Mouse (Mus musculus) megakaryocyte progenitor cell, adult 5-6 weeks (primary cell): ENCODE measurements around the gene Sfxn1. TPM values are rescaled to one million over a fixed set of nuclear protein-coding genes. Genes with fewer than 3 reads are reported as not detected.

Experiments
- ATAC-seq: replicated peaks from 2 replicates; pipeline ENCODE4 v1.8.0; 2016; ENCODE audit warnings: mild to moderate bottlenecking, moderate TSS enrichment, inconsistent platforms; ENCODE audit not compliant: poor library complexity
- total RNA-seq, 2 experiments: library from RNA; stranded (forward) in 1 of 2; stranded (reverse) in 1 of 2; fragments of 157-497, 149-512 nt in 1 of 2; fragments of 200-1000 nt in 1 of 2; gene quantifications; 2 replicates each; pipeline versions ENCODE4 v1.2.3 to v1.2.4; 2015 to 2017

Gene Sfxn1
- total RNA-seq (2015) (156 and 162 TPM in 2 replicates), total RNA-seq (2017) (82.3 and 98.5 TPM in 2 replicates)

DNA sequence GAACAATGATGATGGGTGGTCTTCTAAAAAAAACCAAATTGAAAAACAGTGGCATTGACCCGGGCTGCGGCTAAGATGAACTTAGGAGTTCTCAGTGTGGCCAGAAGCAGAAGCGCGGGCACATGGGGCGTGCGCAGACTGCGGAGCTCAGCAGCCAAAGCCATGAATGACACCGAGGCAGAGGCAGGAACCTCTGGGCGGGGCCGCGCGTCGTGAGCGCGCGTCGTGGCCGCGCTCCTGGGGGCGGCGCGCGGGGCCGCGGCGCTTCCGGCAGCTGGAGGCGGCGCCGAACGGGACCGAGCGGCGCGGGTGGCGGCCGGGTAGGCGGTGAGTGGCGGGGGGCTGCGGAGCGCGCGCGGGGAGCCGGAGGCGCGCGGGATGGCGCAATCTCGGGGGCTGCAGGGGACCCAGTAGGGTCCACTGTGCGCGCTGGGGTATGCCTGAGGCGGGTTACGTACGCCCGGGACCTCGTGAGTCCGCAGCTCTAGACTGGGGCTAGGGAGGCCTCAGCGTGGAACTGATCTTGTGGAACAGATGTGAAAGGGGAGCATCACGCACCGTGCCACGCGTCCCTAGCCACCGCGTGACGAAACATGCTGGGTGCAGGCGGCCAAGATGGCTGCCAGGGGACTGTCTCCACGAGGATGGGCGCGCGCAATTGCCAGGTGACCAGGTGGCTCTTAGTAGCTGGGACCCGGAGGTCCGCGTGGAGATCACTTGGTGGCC is at the start of gene Sfxn1:
Gene Sfxn1, plus strand, starts transcription at position 264 of the 726 bp plus-strand sequence.
- ATAC-seq: peak; percentile 87

DNA sequence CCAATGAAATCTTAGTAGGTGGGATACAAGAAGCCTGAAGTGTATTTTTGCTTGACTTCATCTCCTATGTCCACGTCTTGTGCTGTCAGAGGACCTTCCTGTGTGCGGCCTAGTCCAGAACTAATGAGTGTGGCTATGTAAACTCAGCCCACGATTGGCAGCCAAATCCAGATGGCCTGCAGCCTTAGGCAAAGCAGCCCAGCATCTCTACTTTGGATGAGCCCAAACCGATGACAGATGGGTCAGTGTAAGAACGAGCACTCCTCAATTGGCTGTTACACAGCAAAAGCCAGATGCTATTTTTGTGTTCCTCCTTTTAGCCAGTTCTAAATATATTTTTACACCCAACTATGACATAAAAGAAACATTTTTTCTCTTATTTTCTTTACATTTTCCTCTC is 48.4 kb upstream of the Sfxn1 start:
- no peak for ATAC-seq

DNA sequence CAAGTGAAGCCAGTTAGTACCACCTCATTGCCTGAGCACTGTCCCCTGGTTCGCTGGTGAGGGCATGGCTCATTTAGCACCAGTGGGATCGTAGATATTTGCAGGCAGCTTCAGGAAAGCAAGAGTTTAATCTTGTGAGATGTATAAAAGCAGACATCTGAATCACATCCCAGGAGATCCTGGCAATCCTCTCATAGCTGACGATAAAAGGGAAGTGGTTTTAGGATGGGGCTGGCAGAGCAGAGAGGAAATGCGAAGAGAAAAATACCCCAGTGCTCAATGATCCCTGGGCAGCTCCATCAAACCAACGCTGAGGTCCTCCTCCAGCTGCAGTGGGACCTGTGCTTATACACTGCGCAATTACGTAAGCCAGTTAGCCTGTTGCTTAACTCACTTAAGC is 44.6 kb upstream of the Sfxn1 start:
- no peak for ATAC-seq

DNA sequence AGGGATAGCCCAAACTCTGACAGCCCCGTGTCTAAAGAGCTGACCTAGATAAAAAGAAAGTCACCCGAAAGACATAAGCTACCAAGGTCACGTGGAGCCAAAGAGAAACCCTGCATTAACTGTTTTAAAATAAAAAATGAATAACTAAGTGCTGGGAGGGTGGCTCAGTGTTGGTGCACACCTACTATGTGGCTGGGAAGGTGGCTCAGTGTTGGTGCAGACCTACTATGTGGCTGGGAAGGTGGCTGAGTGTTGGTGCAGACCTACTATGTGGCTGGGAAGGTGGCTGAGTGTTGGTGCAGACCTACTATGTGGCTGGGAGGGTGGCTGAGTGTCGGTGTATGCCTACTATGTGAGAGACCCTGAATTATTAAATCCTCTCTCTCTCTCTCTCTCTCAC is 38.0 kb upstream of the Sfxn1 start:
- no peak for ATAC-seq

DNA sequence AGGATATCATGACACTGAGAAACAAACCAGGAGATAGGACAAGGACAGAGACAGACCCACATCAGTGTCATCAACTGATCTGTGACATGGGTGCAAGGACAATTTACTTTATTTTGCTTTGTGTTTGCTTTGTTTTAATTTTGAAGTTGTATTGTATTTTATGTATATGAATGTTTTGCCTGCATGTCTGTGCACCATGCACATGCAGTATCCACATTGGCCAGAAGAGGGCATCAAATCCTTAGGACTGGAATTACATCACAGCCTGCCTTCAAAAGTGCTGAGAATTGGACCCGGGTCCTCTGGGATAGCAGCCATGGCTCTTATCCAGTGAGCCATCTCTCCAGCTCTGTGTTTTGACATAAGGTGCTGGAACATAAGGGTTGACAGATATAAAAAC is 36.1 kb upstream of the Sfxn1 start:
- 0 out of 2 replicates have a peak, but pooled peaks have one; percentile 42 for ATAC-seq

DNA sequence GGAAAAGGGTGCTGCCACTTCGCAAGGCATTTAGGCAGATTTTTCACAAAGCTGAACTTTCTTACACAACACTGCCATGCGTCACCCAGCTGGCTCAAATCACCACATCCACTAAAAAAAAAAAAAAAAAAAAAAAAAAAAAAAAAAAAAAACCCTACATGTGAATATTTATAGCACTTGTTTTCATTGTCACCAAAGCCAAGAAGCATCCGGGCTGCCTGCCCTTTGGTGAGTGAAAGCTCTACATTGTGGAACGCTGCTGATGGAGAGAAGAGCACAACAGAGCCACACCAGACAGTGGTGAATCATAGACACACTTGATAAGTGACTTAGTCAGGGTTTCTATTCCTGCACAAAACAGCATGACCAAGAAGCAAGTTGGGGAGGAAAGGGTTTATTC is 33.7 kb upstream of the Sfxn1 start:
- no peak for ATAC-seq

DNA sequence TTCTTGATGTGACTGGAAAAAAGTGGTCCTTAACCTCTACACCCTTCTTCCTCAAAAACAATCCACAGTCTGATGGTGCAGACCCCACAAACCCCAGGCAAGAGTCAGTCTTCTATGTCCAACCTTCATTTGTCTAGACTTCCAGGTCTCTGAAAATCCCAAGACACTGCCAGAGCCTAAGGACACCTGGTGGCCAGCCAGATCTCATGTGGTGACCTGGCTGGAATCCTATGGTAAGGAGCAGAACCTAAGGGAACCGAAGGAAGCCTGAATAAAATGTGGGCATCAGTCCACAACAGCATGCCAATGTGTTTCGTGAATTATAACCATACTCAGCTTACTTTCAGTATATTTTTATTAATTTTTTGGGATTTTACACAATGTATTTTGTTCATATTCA is 31.4 kb upstream of the Sfxn1 start:
- no peak for ATAC-seq

DNA sequence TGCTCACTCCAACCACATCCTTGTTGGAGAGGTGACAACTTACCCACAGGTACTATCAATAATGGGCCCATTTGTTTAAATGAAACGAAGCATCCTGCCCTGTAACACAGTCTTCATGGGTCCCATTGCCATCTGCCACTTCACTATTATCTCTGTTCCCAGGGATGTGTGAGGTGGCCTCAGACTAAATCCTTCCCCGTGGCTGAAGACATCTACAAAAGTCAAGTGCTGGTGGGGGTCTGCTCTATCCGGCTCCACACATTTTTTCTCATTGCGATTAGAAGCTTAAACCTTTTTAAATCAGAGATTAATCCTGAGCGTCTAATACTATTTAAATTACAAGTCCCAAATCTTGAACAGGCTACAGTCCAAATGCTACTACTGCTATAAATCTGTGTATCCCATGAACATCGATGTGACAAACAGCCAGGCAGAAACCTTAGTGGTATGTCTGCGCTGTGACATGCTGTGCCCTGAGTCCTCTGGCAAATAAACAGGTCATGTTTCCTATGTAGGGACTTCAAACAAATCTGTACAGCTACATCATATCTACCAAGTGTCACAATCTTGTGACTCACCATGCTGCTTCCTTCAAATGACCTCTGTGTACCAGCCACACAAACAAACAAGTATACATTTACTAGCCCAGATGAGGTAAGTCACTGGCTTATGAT is 22.9 kb upstream of the Sfxn1 start:
- no peak for ATAC-seq

DNA sequence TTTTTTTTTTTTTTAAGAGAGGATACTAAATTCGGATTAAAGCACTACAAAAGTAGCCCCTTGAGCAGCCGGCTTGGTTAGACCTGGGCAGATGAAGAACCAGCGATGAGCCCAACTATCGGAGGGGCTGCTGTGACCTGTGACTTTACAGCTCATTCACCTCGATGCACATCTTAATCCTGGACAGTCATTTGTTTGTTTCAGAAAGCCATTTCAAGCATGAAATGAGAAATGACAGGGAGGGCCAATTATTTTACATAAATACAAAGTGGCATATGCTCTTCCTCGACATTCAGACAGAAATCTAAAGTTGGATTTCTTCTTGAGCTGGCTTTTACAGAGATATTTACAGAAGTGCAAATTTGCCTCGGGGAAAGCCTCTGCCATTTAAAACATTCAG is 20.0 kb upstream of the Sfxn1 start:
- ATAC-seq: no peak

DNA sequence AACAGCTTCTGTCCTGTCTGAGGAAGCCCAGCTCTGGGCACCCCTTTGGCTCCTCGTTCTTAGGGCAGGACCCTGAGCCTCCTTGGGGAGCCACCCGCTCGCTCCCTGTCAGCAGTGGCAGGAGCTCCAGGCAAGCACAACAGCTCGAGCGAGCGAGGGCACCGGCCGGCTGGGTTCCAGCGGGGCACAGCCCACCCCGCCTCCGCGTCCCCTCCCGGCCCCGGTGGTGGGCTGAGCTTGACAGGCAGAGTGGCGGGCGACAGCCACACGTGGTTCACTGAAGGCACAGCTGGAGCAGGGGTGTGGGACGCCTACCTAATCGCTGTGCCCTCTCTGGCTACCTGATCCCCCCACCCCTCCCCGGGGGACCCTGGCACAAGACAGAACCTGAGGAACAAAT is 16.7 kb upstream of the Sfxn1 start:
- no peak for ATAC-seq

DNA sequence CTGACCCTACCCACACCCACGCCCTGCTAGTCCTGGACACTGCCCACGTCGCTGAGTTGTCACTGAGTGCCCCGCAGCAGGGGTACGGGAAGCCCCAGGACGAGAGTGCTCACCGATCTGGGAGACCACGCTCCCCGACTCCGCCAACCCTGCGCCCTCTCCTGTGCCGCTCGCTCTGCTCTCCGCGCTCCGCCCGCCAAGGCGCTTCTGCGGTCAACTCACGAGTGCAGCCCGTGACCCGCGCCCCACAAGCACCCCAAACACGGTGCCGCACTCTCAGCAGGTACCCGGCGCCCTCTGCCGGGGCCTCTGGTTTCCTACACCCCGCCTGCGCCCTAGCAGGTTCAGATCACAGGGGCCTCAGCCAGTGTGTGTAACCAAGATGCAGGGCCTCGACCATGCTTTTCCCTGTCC is 16.2 kb upstream of the Sfxn1 start, which contains the start of gene Drd1:
Gene Drd1, minus strand, starts transcription at position 258 of the 414 bp plus-strand sequence.
- ATAC-seq: peak; percentile 97

DNA sequence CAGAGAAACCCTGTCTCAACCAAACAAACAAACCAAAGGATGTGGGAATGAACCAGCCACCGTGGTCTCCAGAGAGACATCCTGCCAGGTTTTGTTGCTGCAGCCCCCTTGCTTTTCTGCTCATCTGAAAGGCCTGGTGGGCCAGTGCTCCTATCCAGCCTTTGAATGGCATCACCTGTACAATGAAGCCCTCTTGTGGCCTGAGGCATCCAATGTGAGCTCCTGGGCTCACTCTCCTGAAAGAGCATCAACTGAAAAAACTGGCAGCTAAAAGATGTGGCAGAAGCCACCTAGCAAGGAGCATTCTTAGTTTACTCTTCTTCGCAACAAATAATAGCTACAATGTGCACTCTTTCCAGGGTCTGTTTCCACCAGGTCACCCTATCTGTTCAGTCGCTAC is 9.6 kb upstream of the Sfxn1 start:
- no peak for ATAC-seq

DNA sequence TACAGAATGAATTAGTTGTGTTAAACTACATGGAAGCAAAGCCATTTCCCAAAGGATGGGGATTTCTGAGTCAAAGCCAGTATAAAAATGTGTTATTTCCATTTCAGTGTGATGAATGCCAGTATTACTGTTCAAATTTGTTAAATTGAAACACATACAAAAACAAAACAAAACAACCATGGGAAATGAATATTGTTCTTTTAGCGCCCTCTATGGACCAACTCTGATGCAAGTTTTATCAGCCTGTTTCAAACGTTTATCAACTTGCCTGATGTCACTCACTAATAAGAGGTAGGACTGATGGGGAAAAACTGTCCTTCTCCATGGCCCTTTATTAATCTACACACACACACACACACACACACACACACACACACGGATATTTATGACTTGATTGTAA is 8.4 kb upstream of the Sfxn1 start:
- ATAC-seq: peak; percentile 70

DNA sequence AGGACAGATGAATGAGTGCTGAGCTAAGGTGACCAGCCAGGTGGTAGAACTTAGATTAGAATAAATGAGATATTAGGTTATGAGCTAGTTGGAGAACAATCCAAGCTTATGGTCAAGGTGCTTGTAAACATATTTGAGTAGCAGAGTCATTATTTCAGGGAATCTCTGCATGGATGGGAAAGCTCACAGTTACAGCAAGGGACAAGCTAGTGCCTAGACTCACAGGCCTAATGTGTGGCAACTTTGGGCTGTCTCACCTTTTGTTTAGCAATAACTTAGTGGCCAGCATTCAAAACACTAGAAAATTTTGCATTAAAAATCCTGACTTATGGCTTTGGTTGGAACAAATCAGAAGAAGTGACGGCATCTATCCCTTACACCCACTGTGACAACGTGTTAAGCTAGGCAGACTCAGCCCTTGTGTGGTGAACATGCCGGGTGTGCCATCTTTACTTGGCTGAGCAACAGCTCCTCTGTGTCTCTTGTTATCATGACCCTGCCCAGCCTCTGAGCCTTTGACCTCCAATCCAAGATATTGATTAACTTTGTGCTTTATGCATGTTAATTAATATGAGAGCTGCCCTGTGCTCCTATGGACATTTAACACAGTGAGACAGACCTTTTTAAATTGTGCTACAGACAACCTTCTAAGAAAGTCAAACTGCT is 5.5 kb upstream of the Sfxn1 start:
- ATAC-seq: no peak

DNA sequence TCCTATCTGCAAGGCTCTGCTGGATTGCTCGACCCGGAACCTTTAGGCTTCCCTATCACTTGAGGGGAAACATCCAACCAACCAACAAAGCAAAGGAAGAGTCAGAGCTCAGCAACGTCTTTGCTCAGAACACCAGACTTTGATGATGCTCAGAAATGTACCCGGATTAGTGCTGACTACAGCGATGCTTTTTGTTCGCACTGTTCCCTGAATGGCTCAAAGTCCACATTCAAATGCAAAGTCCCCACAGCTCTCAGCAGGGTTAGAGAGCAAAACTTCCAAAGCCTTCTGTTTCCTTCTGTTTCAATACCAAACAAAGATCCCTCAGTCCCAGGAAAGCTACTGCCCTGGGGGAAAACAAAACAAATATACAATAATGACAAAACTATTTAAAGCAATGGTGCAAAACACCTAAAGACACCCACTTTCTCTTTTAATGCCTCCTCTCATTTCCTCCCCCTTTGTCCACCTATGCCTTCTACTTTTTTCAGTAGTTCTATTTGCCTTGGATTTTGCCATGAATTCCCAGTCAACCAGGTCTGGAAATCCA is 4.0 kb upstream of the Sfxn1 start:
- no peak for ATAC-seq

DNA sequence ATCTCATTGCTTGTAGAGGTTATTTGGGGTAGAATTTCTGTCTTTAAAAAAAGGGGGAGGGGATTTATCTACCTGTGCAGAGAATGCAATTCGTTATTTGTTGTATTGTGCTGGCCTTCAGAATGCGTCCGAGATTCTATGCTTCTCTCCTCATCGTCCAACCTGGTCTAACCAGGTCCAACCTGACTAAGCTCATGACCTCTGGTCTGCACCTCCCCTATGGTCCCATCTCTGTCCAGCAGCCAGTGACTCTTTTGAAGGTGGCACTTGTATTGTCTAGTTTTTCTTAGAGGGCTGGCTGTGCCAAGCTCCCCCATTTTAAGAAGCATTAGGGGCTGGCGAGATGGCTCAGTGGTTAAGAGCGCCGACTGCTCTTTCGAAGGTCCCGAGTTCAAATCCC is 658 bp upstream of the Sfxn1 start:
- ATAC-seq: no peak

DNA sequence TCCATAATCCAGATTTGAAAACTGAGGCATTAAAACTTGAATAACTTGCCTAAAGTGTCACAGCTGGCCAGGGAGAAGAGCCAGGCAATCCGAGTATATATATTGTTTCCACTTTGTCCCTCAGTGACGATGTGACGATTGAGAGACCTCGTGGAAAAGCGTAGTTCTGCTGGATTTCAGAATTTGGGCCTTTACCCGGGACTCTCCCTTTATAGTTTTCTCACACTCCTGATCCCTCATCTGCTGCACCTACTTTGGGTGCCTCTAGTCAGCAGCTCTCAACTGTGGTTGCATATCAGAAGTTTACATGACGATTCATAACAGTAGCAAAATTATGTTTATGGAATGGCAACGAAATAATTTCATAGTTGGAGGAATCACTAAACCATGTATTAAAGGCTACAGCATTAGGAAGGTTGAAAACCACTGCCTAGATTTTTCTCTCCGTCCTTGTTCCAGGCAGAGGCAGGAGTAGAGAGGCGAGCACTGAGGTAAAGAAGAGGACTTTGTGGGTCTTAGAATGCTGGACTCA is 923 bp downstream of the Sfxn1 start:
- ATAC-seq: no peak

DNA sequence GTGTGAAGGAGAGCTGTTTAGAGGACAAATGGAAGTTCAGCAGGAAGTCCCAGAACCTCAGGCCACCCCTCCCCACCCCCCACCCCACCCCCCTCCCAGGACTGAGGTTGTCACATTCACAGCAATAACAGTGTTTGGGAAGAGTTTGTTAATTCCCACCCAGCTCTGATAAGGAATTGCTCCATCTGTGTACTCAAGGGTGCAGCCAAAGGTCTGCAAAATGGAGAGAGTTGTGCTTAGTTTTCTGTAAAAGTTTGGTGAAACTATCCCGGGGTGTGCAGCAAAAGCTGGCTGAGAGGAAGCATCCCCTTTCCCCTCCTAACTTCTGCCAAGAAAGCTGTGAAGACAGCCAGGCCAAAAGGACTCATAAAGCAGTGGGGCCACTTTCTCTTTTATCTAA is 1.4 kb downstream of the Sfxn1 start:
- ATAC-seq: no peak

DNA sequence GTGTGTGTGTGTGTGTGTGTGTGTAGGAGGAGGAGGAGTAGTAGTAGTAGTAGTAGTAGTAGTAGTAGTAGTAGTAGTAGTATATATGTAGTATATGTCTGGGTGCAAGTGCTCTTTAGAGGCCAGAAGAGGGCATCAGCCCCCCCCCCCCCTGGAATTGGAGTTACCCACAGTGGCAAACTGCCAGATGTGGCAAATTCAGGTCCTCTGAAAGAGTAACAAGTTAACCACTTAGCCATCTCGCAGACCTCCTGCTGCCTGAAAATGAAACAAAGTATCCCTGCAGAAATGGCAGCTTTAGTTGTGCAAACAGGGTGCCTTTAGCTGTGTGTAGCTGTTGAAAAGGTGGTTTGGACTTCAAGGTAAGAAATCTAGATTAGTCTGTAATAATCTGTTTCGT is 1.8 kb downstream of the Sfxn1 start:
- ATAC-seq: peak; percentile 27

DNA sequence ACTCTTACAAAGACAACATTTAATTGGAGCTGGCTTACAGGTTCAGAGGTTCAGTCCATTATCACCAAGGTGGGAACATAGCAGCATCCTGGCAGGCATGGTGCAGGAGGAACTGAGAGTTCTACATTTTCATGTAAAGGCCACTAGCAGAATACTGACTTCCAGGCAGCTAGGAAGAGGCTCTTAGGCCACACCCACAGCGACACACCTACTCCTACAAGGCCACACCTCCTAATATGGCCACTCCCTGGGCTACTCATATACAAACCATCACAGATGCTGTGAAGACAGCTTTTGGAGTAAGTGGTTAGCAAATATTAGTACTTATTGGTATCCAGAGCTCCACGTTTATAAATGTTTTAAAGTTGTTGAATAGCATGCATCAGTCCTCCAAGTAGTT is 3.7 kb downstream of the Sfxn1 start:
- no peak for ATAC-seq

DNA sequence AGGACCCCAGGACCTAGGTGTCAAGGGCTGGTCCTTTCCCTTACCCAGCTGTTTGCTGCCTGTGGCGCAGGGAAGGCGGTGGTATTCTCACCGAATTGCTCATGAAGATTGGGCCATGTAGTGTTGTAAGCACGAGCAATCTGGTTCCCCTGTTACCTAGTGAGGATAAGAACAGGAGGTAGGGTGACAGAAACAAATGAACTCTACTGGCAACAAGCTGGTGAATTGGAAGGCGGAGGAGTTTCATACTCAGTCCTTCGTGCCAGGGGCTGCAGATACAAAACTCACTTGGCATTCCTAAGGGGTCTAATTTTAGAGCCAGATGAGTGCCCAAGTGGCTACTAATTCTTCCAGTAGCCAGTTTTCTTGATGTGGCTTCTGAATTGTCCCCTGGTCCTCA is 4.4 kb downstream of the Sfxn1 start:
- ATAC-seq: no peak
